Mouse (Mus musculus): Measurements from ENCODE around the gene Spock1. TPM values are rescaled to one million over a fixed set of nuclear protein-coding genes. Genes with fewer than 3 reads are reported as not detected.

The Spock1 gene
- polyA plus RNA-seq, 1 experiment, result 0.50 TPM

GRCm38 (mm10) chr13:57771998-57772397, 136.1 kb downstream of the Spock1 start:
- H3K27me3 ChIP-seq (ENCODE audit: control insufficient read depth, insufficient read depth, insufficient read length), result no peaks in the 10 kb centered on the region
- H3K36me3 ChIP-seq (ENCODE audit: control insufficient read depth, insufficient read depth), result no peaks in the 10 kb centered on the region
- no peak overlapping the region for H3K4me3 ChIP-seq (ENCODE audit: insufficient read depth, poor library complexity, severe bottlenecking)

GRCm38 (mm10) chr13:57766721-57767120, 141.4 kb downstream of the Spock1 start:
- no peaks in the 10 kb centered on the region for H3K27me3 ChIP-seq (ENCODE audit: control insufficient read depth, insufficient read depth, insufficient read length)
- no peak overlapping the region for H3K4me3 ChIP-seq (ENCODE audit: insufficient read depth, poor library complexity, severe bottlenecking)
- no peaks in the 10 kb centered on the region for H3K79me3 ChIP-seq (ENCODE audit: low read depth)
- TF ChIP-seq MYOD1 (IDR thresholded peaks at IDR 0.05; ENCODE audit: control insufficient read depth, insufficient read length, low read depth), result no peak
- no peaks in the 10 kb centered on the region for H3K79me2 ChIP-seq (ENCODE audit: control insufficient read depth, insufficient read depth)
- no peaks in the 10 kb centered on the region for H3K36me3 ChIP-seq (ENCODE audit: control insufficient read depth, insufficient read depth)
- no peak overlapping the region for H3ac ChIP-seq (ENCODE audit: control insufficient read depth, insufficient read length, low read depth)

More at GRCm38 (mm10) chr13:57771998-57772397, 136.1 kb downstream of the Spock1 start:
- H3K79me3 ChIP-seq (ENCODE audit: low read depth), result no peaks in the 10 kb centered on the region
- no peaks in the 10 kb centered on the region for H3K79me2 ChIP-seq (ENCODE audit: control insufficient read depth, insufficient read depth)
- TF ChIP-seq CEBPB (IDR thresholded peaks at IDR 0.05; ENCODE audit: low read depth) (no peak), FOSL1 (IDR thresholded peaks at IDR 0.05; ENCODE audit: insufficient read depth, low read length, poor library complexity, severe bottlenecking) (no peak), CTCF (IDR thresholded peaks at IDR 0.05; ENCODE audit: control insufficient read depth, insufficient read depth, insufficient read length) (no peak), MYOG (IDR thresholded peaks at IDR 0.05; ENCODE audit: control insufficient read depth, extremely low read depth, insufficient read length) (no peak), MYOD1 (IDR thresholded peaks at IDR 0.05; ENCODE audit: control insufficient read depth, insufficient read length, low read depth) (no peak)
- no peak overlapping the region for H3ac ChIP-seq (ENCODE audit: control insufficient read depth, insufficient read length, low read depth)

GRCm38 (mm10) chr13:57761122-57761521, 147.0 kb downstream of the Spock1 start:
- Histone ChIP-seq H3K4me3 (ENCODE audit: insufficient read depth, poor library complexity, severe bottlenecking) (no peak overlapping the region), H3K79me2 (ENCODE audit: control insufficient read depth, insufficient read depth) (no peaks in the 10 kb centered on the region), H3K36me3 (ENCODE audit: control insufficient read depth, insufficient read depth) (no peaks in the 10 kb centered on the region), H3K79me3 (ENCODE audit: low read depth) (no peaks in the 10 kb centered on the region), H3K27me3 (ENCODE audit: control insufficient read depth, insufficient read depth, insufficient read length) (no peaks in the 10 kb centered on the region), H3ac (ENCODE audit: control insufficient read depth, insufficient read length, low read depth) (no peak overlapping the region)
- TF ChIP-seq MYOD1 (IDR thresholded peaks at IDR 0.05; ENCODE audit: control insufficient read depth, insufficient read length, low read depth) (no peak), USF1 (IDR thresholded peaks at IDR 0.05; ENCODE audit: low read depth) (no peak), FOSL1 (IDR thresholded peaks at IDR 0.05; ENCODE audit: insufficient read depth, low read length, poor library complexity, severe bottlenecking) (no peak)

GRCm38 (mm10) chr13:57760618-57761017, 147.5 kb downstream of the Spock1 start:
- TF ChIP-seq CTCF (IDR thresholded peaks at IDR 0.05; ENCODE audit: control insufficient read depth, insufficient read depth, insufficient read length) (no peak), MAX (IDR thresholded peaks at IDR 0.05) (no peak)

GRCm38 (mm10) chr13:57756316-57756715, 151.8 kb downstream of the Spock1 start:
- Histone ChIP-seq H3ac (ENCODE audit: control insufficient read depth, insufficient read length, low read depth) (no peak overlapping the region), H3K27me3 (ENCODE audit: control insufficient read depth, insufficient read depth, insufficient read length) (no peaks in the 10 kb centered on the region), H3K79me2 (ENCODE audit: control insufficient read depth, insufficient read depth) (no peaks in the 10 kb centered on the region), H3K36me3 (ENCODE audit: control insufficient read depth, insufficient read depth) (no peaks in the 10 kb centered on the region), H3K4me3 (ENCODE audit: insufficient read depth, poor library complexity, severe bottlenecking) (no peak overlapping the region), H3K79me3 (ENCODE audit: low read depth) (no peaks in the 10 kb centered on the region)
- TF ChIP-seq USF1 (IDR thresholded peaks at IDR 0.05; ENCODE audit: low read depth) (no peak), MYOG (IDR thresholded peaks at IDR 0.05; ENCODE audit: control insufficient read depth, extremely low read depth, insufficient read length) (no peak), MYOD1 (IDR thresholded peaks at IDR 0.05; ENCODE audit: control insufficient read depth, insufficient read length, low read depth) (no peak), FOSL1 (IDR thresholded peaks at IDR 0.05; ENCODE audit: insufficient read depth, low read length, poor library complexity, severe bottlenecking) (no peak), MAX (IDR thresholded peaks at IDR 0.05) (no peak)

More at GRCm38 (mm10) chr13:57760618-57761017, 147.5 kb downstream of the Spock1 start:
- Histone ChIP-seq H3K36me3 (ENCODE audit: control insufficient read depth, insufficient read depth) (no peaks in the 10 kb centered on the region), H3ac (ENCODE audit: control insufficient read depth, insufficient read length, low read depth) (no peak overlapping the region), H3K79me3 (ENCODE audit: low read depth) (no peaks in the 10 kb centered on the region), H3K79me2 (ENCODE audit: control insufficient read depth, insufficient read depth) (no peaks in the 10 kb centered on the region), H3K27me3 (ENCODE audit: control insufficient read depth, insufficient read depth, insufficient read length) (no peaks in the 10 kb centered on the region), H3K4me3 (ENCODE audit: insufficient read depth, poor library complexity, severe bottlenecking) (no peak overlapping the region)

- Histone ChIP-seq H3K79me2 (ENCODE audit: control insufficient read depth, insufficient read depth) (no peaks in the 10 kb centered on the region), H3K27me3 (ENCODE audit: control insufficient read depth, insufficient read depth, insufficient read length) (no peaks in the 10 kb centered on the region), H3ac (ENCODE audit: control insufficient read depth, insufficient read length, low read depth) (no peak overlapping the region), H3K79me3 (ENCODE audit: low read depth) (no peaks in the 10 kb centered on the region), H3K36me3 (ENCODE audit: control insufficient read depth, insufficient read depth) (no peaks in the 10 kb centered on the region), H3K4me3 (ENCODE audit: insufficient read depth, poor library complexity, severe bottlenecking) (no peak overlapping the region)
- TF ChIP-seq MAX (IDR thresholded peaks at IDR 0.05) (no peak), CTCF (IDR thresholded peaks at IDR 0.05; ENCODE audit: control insufficient read depth, insufficient read depth, insufficient read length) (no peak), MYOD1 (IDR thresholded peaks at IDR 0.05; ENCODE audit: control insufficient read depth, insufficient read length, low read depth) (no peak), USF1 (IDR thresholded peaks at IDR 0.05; ENCODE audit: low read depth) (no peak), MYOG (IDR thresholded peaks at IDR 0.05; ENCODE audit: control insufficient read depth, extremely low read depth, insufficient read length) (no peak), FOSL1 (IDR thresholded peaks at IDR 0.05; ENCODE audit: insufficient read depth, low read length, poor library complexity, severe bottlenecking) (no peak)
Observed at GRCm38 (mm10) chr13:57750831-57751230, 157.3 kb downstream of the Spock1 start.
